Mouse (Mus musculus) sigmoid colon, adult 10 weeks (tissue): ENCODE measurements around the gene Adgrl3. TPM values are rescaled to one million over a fixed set of nuclear protein-coding genes. Genes with fewer than 3 reads are reported as not detected.

Source experiments
- polyA plus RNA-seq: library from polyadenylated mRNA; stranded (reverse); fragments of 350-450 nt; fragmentation: Illumina TruSeq; extraction: RNeasy Lipid Tissue Mini Kit (QIAGEN cat#74804); gene quantifications from one replicate; pipeline ENCODE4 v1.2.3, GENCODE M21; 2014; ENCODE audit warnings: low read depth, low replicate concordance

Gene Adgrl3
- 6.2 TPM for polyA plus RNA-seq

GRCm38 (mm10) chr5:81019590-81020254, at the start of gene Adgrl3:
Gene Adgrl3, plus strand, starts transcription at chr5:81020138.

